Mouse (Mus musculus) E14TG2a.4 (cell line): ENCODE measurements at regions not wholly inside any gene's neighbourhood (a gene's known extent, or its start where the extent isn't known, plus 50 kb on each side); places are given as distances from the start of the nearest gene placed in this dataset.

Experiments used
- CTCF ChIP-seq: conservative IDR thresholded peaks from 2 replicates; pipeline ENCODE4 v1.5.1; 2014; ENCODE audit warnings: low read length
- NANOG ChIP-seq: IDR thresholded peaks from 2 replicates; pipeline ENCODE4 v1.6.1; 2014; ENCODE audit warnings: borderline replicate concordance, low read length, mixed read lengths
- POU5F1 ChIP-seq: IDR thresholded peaks from 2 replicates; pipeline ENCODE4 v1.6.1; 2014; ENCODE audit warnings: low read length, borderline replicate concordance

DNA sequence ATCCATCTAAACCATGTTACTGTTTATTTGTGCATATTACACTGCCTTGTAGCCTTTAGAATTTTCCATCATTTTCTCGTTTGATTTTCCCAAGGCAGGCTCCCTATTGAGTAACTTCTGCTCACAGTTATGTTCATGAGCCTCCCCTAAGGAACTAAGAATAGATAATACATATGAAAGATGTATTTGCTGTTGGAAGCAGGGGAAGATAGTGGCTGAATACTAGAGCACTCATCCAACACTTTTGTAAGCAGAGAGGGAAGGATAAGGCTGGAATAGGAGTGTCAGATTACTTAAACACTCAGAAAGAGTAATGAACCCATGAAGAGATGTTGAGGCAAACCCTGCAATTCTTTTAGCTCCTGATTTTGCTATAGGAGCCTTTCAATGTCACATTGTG lies 1055.1 kb downstream of the Brinp1 start:
- TF ChIP-seq CTCF = no peak
- no peak for TF ChIP-seq NANOG
- TF ChIP-seq POU5F1 = no peak
